Mouse (Mus musculus): ENCODE data around the gene Phldb3.

Phldb3 gene

GRCm38 (mm10) chr7:24610144-24610878, at the start of gene Phldb3:
Phldb3 (plus strand) TSS chr7:24610763.
- DNase-seq: no peak

GRCm38 (mm10) chr7:24561450-24561849, 49.1 kb upstream of the Phldb3 start:
- no peak for DNase-seq

DNA sequence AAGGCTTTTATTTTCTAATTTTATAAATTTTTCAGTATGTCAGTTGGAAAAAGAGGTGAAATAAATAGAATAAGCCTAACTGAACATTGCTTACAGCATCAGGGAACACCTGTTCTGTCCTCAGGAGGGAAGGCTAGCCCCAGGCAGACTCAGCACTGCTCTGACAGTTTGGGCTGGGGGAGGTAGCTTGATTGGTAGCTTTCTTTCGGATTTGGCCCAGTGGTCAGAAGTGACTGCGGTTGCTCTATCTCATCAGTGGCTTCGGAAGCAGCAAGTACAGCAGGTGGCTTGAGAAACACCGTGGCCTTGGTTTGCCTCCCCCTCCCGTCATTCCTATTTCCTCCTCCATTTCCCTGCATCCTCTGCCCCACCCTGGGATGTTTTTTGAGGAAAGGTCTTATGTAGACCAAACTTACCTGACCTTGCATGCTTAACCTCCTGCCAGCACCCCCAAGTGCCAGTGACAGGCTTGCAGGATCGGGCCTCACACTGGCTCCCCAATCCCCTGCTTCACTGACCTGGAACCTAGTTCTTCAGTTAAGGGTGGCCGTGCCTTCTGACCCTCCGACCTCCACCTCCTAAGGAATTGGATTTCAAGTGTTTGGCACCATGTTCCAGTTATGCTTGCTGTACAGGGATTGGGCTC, 47.2 kb upstream of the Phldb3 start:
- DNase-seq: no peak

- DNase-seq: no peak
Measured at GRCm38 (mm10) chr7:24563837-24564206, 46.7 kb upstream of the Phldb3 start.

GRCm38 (mm10) chr7:24564607-24565265, 45.8 kb upstream of the Phldb3 start:
- peak; percentile 76 for DNase-seq

DNA sequence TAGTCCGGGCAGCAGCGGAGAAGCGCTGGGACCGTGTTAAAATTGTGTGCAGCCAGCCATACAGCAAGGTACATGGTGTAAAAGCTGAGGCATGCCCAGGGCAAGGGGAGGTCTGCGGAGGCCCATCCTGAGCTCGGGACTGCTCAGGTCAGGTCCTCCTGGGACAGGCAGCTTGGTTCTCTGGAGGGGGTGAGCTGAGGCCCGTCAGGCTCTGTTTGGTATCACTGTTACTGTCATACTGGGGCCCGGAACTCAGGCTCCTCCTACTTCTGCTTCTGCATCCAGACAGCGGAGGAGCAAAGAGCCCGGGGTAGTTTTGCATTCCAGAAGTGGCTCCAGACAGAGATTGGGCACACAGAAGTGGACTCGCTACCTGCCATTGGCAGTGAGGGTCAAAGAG, 44.9 kb upstream of the Phldb3 start:
- DNase-seq: no peak

DNA sequence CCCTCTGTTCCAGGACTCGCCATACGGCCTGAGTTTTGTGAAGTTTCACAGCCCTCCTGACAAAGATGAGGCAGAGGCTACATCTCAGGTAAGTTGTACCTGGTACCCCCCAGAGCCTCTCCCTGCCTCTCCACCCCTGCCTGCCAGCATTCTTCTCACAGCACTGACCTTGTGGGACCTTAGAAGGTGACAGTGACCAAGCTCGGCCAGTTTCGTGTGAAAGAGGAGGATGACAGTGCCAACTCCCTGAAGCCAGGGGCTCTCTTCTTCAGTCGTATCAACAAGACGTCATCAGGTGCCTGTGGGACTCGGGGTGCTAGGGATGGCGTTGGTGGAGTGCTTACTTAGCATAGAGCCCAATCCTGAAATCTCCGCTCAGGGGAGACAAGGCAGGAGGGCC, 44.4 kb upstream of the Phldb3 start:
- no peak for DNase-seq

DNA sequence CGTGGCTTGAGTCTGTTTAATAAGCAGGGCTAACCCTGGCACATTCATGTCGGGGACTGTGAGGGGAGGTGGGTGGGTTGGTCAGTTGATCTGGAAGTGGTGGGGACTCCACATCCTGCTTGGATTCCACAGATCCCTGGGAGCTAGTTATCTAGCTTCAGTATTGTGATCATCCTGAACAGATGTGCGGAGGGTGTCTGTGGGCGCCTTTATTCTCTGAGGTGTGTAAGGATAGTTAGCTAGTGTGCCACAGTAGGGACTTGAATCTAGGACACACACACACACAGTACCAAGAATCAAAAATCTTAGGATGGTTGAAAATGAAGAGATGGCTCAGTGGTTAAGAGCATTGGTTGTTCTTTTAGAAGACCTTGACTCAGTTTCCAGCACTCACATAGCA, 42.1 kb upstream of the Phldb3 start:
- DNase-seq: no peak

DNA sequence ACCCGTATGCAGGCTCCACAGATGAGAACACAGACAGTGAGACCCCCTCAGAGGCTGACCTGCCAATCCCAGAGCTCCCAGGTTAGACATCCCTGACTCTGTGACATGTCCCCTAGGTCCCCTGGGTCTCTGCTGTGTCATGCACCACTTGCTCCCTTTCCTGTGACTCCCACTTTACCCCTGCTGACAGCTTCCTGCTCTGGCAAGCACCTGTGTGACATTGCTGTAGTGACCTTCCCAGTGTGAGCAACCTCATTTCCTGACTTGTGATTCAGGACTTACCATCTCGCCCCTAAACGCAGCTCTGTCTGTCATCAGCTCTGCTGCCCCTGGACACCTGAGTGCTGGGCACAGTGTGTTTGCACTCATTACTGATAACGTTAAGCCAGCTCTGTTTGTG, 39.5 kb upstream of the Phldb3 start:
- DNase-seq: no peak

- no peak for DNase-seq
Measured at GRCm38 (mm10) chr7:24572455-24572854, 38.1 kb upstream of the Phldb3 start.

DNA sequence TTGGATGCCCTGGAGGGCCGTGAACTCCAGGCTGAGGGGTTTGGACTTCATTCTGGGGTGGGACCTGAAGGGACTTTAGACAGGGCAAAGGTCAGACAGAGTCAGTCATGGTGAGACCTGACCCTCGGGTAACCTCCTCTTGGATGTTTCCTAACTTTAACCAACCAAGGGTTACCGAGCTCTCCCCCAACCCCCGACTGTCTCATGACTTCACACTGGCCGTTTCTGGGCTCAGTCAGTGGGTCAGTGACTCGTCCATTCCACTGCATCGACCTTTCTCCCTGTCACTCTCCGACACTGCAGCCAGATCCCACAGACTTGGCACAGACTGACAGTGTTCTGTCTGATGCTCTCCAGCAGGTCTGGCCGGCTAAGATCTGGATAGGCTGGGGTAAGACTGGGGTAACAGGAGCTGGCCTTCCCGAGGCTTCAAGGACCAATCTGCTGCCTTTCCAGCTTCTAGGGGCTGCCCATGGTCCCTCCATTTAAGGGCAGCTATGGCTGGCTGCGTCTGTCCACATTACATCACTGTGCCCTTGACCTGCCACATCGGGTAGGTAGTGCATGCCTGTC, 36.3 kb upstream of the Phldb3 start:
- no peak for DNase-seq

DNA sequence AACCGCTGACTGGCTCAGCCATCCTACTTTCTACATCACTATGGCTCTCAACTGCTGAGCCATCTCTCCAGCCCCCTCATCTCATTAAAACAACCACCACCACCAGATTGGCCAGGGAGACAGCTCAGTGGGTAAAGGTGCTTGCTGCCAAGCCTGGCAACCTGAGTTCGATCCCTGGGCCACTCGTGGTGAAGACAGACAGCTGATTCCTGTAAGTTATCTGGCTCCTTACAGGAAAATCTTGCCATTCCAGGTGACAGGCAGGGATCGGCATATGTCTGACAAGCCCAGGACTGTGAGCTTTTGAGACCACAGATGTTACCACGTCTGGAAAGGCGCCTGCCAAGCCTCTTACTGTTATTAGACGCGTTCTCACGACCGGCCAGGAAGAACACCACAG, 32.8 kb upstream of the Phldb3 start:
- no peak for DNase-seq

GRCm38 (mm10) chr7:24584876-24585275, 25.7 kb upstream of the Phldb3 start:
- DNase-seq: no peak

- DNase-seq: no peak
Measured at GRCm38 (mm10) chr7:24585995-24586394, 24.6 kb upstream of the Phldb3 start.

DNA sequence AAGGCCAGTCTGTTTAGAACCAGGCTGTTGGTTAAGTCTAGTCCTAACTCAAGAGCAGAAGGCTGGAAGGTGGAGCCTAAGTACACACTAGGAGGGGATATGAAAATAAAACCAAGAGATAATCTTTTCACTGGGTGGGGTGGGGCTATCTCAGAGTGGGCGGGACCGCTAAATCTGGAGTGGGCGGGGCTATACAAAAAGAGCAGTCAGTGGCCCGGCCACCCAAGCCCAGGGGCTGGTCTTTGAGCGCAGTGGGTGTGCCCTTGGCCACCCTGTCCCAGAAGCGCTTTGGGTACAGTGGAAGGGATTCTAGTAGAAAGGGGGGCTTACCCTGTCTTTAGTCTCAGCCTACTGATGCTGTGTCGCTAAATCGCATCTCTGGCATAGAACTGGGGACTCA, 23.7 kb upstream of the Phldb3 start:
- no peak for DNase-seq

DNA sequence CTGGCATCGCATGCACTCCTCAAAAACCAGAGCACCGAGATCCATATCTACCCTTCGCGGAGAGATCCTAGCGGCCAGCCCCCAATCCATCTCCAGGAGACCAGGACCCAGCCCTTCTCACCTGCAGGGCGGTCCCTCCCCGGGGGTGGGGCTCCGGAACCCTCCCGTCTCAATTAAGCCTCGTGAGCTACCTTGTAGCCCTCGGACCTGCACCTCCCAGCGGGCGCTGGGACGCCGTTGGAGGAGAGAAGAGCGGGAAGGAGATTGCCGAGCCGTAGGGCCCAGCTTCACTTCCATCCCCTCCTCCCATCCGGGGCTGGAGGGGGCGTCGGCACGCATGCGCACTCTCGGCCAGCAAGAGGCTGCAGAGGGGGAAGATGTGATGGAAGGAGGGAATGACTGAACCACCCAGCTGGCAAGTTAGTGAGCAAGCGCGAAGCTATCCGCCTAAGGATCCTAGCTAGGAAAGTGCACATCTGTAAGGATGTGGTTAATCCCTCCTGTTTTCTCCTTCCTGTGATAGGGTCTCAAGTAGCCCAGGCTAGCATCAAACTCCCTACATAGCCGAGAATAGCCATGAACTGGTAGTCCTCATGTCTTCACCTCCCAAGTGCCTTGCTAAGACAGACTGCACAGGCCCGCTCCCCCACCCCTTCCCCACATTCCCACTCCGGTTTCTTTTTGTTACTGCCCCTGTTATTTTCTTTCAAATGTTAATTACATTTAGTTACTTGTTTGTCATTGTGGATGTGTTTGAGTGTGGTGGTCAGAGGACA, 23.0 kb upstream of the Phldb3 start, which contains the start of the genes Ethe1 and Zfp575:
Ethe1 (plus strand) TSS at position 214 of the 776 bp plus-strand sequence.
Zfp575 (minus strand) TSS at position 312 of the 776 bp plus-strand sequence.
- DNase-seq: peak; percentile 27

- no peak for DNase-seq
Measured at GRCm38 (mm10) chr7:24588336-24588735, 22.2 kb upstream of the Phldb3 start.

- DNase-seq: no peak
Measured at GRCm38 (mm10) chr7:24591735-24592134, 18.8 kb upstream of the Phldb3 start.

GRCm38 (mm10) chr7:24592163-24592562, 18.4 kb upstream of the Phldb3 start:
- DNase-seq: no peak

DNA sequence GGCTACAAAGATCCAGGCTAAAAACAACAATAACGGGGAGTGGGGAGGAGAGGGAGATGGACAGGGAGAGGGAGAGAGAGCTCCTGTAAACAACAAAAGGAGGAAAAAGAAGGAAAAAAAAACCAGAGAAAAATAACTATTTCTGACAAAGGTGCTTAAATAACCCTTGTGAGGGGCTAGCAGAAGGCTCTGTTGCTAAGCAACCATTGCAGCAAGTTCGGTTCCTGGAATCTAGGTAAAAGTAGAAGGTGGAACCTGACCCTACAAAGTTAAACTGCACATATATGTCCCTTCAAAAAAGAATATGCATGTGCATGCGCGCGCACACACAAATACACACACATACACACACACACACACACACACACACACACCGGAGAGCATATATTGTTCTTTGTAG, 17.8 kb upstream of the Phldb3 start:
- no peak for DNase-seq

DNA sequence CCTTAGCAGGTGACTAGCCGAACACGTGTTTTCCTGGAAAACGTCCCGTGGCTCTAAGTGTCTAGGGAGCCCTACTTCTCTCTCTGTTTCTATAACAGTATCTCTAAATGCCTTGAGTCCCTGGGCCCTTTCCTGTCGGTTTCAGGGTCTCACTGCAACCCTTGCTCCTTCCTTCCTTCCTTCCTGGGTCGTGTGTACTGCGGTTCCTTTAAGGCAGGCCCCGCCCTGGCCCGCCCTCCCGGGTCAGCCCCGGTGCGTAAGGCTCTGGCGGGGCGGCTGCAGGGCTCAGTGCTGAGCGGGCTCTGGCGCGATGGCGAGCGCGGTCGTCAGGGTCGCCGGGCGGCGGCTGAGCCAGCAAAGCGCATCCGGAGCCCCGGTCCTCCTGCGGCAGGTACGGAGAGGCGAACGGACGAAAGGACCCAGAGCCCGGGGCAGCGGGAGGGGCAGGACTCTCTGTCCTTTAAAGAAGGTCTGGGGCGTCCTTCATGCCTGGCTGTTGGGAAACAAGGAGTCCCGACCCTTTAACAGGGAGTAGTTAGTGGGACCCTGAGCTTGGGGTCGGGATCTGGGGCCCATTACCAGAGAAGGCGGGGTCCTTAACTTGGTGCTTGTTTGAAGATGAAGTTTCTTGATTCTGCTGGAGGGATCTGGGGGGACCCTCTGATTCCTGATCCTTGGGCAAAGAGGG, 16.8 kb upstream of the Phldb3 start:
- peak; percentile 67 for DNase-seq

GRCm38 (mm10) chr7:24594309-24594803, 16.2 kb upstream of the Phldb3 start:
- DNase-seq: no peak

Data from cerebellum, adult 8-10 months (tissue).